Mouse (Mus musculus) granulocyte monocyte progenitor cell, adult 5-6 weeks (primary cell): Measurements from ENCODE around the gene Cntnap5a. TPM values are rescaled to one million over a fixed set of nuclear protein-coding genes. Genes with fewer than 3 reads are reported as not detected.

Source experiments
- ATAC-seq: replicated peaks from 2 replicates; pipeline ENCODE4 v1.8.0; 2016; ENCODE audit warnings: mild to moderate bottlenecking, moderate TSS enrichment, inconsistent platforms; ENCODE audit not compliant: poor library complexity, severe bottlenecking
- total RNA-seq, 2 experiments: library from RNA; stranded (forward) in 1 of 2; stranded (reverse) in 1 of 2; fragments of 200-712, 200-1000 nt in 1 of 2; fragments of >200 nt in 1 of 2; fragmentation: Nextera tagmentation in 1 of 2; gene quantifications; 2 replicates each; pipeline ENCODE4 v1.2.3; 2014 to 2017

Gene Cntnap5a
- total RNA-seq (2014; fragmentation: Nextera tagmentation) (not detected in 2 replicates), total RNA-seq (2017) (not detected in 2 replicates)

DNA sequence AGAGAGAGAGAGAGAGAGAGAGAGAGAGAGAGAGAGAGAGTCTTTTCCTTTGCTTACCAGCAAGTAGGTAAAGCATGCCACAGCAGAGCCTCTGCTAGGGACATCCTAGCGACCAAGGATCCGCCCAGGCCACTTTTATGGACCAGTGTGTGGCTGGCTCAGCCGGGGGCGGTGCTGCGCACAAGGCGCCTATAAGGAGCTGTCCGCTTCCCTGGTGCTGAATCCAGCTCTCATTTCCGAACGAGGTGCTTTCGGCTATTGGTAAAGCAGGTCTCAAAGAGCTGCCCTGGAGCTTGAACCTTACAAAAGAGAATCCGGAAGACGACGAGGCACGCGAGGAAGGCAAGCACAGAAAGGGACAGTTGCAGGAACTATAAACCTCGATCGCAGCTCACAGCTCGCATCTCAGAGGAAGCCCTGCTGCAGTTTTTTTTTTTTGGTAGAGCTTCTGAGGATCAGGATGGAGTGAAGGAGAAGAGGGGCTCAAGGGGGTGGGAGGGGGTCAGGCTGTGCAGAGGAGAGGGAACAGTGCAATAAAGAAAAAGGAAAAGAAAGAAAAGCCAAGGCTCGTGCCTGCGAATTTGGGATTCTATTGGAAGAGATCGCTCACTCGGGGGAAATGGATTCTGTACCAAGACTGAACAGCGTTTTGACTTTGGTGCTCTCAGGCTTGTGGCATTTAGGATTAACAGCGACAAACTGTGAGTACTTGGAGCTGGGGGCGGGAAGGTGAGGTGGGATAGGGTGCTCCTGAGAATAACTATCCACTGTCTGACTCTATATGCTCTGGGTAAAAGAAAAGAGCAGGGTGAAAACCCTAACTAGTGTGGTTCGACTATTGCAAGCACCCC, at the start of gene Cntnap5a:
Cntnap5a (plus strand) TSS at position 239 of the 851 bp plus-strand sequence.
- no peak for ATAC-seq

DNA sequence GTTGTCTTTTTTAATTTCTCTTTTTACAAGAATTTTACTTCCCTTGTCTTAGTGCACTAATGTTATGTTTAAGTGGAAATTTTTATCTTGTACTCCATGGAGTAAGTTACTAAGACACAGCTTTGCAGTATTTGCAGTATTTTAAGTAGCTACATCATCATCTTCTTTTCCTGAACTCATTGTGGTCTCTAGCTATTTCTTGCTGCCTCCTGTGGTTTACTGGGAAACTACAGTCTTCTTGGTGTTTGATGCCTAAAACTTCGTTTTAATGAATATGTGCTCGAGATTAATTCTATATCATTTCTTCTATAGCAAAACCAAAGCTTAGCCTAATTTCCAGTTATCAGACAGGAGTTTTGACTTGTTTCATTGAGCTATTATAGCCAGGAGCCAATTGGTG, 37.6 kb upstream of the Cntnap5a start:
- no peak for ATAC-seq

- no peak for ATAC-seq
Observed at GRCm38 (mm10) chr1:115658343-115659064, 26.1 kb upstream of the Cntnap5a start.

DNA sequence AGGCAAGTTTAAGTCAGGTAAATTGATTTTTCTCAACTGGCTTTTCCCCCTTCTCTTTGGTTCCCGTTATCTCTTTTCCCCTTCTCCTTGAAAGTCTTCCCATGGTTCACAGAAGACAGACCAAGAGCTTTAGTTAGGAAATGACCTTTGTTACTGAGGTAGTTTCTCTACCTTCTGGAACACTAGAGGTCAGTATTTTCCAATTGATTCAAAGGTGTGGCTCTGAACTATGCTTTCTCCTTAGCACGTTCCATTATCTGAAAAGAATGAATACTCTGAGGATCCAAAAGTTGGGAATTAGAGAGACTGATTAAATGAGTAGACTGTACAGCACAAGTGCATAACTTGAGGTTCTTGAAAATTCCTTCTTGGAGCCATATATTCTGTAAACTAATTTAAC, 1.9 kb downstream of the Cntnap5a start:
- no peak for ATAC-seq

DNA sequence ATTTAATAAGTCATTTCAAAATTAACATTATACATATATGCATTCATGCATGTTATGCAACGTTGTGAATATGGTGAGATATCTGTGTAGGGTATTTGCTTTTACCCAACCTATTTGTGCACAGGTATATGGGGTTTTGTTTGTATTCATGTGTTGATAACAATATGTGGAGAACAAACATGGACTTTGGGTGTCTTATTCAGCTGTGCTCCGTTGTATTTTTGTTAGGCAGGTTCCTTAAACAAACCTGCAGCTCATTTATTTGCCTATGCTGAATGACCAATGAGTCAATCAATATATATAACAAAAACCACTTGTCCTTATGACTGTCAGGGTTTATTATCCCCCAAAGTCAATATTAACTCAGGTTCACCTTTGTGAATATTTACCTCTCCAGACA, 15.2 kb downstream of the Cntnap5a start:
- no peak for ATAC-seq

GRCm38 (mm10) chr1:115742556-115742955, 58.0 kb downstream of the Cntnap5a start:
- no peak for ATAC-seq

- ATAC-seq = no peak
Observed at GRCm38 (mm10) chr1:115745569-115745968, 61.0 kb downstream of the Cntnap5a start.

DNA sequence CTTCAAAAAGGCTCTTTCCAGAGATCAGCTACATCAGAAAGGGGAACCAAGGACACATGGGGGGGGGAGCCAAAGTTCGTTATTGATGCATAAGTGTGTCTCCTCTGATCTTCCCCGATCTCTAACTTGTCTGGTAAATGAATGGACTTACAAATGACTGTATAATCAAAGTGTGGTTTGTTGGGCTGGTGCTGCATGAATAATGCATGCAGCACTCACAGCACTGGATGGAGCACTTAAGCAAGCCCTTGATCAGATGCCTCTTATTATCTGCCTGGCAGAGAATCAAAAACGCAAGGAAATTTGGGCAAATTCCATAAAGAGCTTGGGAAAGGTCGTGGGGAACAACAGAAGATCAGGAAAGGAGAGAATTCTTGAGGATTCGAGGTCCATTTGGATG, 100.2 kb downstream of the Cntnap5a start:
- ATAC-seq = no peak

DNA sequence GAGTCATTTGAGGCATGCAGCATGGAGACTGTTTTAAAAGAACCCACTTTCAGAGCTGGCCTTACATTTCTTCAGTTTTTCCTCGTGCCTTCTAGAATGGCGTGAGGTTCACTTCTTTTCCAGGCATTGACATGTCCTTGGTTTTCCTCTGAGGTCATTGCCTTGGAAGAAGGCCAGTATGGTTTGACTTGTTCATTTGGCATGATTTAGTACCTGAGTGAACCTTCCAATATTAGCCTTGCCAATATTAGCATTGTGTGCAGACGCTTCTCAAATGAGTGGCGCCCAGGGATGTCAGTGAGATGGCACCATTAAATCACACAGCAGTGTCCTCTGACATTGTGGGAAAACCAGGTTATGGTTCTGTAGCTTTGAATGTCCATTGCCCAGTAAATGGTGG, 158.0 kb downstream of the Cntnap5a start:
- ATAC-seq = no peak

DNA sequence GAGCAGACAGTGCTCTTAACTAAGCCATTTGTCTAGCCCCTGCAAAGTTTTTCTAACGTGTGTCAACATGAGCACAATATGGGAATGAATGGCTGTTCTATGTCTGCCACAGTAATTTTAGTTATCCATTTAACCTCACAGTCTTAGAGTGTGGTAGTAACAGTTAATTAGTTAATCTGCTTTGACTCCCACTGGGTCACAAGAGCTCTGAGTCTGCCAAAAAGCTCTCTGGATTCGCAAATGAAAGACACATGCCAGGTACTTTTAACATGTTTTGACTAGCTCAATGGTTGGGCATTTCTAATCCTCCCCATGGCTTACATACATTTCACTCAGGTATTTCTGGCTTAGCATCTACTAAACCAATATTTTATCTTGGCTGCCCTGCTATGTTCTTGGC, 163.0 kb downstream of the Cntnap5a start:
- ATAC-seq = no peak

GRCm38 (mm10) chr1:115852206-115852605, 167.7 kb downstream of the Cntnap5a start:
- no peak for ATAC-seq

DNA sequence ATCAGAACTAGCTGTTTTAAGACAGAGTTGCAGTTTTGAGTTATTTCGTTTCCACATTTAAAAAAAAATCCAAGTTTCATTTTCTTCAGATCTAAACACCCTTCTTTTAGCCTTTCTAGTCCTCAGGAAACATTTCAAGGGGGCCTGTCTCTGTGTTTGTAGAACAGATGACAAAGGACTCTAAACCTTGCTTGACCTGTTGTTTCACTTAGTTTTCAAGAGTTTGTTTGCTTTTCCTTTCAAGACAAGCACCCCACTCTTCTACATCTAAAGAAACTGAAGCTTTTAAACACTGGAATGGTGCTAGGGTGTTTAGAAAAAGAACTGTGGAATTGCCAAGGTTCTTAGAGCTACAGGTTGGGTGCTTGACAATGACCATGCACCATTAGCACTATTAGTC, 233.8 kb downstream of the Cntnap5a start:
- no peak for ATAC-seq

DNA sequence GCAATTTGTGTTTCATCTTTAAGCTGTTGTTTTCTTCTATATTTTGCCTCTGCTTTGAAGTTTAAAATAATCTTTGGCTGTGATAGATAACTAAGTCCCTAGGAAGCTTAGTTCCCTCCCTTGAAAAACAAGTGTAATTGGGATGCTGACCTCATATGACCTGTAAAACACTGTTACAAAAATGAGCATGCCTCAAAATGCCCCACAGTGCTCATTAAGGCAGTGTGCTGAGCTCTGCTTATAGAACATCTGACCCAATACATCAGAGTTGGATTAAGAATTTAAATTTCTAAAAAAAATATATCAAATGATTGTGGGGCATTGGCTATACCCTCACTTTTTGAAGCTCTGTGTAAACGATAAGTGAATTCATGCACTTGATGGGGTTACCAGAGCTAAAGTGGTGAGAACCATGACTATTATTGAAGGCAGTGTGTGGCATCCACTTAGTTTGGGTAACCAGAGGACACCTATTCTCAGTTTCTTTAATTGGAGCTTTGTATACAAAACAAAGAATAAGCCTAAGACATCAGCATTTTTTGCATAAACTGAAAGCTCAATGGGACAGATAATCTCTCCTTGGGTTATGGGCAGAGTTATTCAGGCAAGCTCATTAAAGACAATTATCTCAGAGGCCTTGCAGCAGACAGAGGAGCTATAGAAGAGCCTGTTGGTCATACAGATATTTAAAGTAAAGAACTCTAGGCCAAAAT, 241.6 kb downstream of the Cntnap5a start:
- no peak for ATAC-seq

DNA sequence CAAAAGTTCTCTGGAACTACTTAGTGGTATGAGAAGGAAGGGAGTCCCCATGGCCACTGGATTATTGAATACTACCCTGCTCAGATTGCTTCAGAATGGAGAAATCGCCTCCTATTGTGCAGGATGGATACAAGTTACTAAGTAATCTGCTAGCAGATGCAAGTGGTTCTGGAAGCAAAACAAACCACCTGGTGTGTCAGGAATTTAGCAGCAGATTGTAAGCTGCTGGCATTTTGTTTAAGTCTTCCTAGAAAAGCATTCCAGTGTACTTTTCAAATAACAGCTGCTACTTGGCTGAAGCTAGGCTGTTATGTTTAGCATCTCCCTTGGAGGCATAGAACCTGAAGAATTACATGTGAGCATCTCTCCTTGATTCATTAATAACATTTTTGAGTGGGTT, 247.5 kb downstream of the Cntnap5a start:
- ATAC-seq = no peak

DNA sequence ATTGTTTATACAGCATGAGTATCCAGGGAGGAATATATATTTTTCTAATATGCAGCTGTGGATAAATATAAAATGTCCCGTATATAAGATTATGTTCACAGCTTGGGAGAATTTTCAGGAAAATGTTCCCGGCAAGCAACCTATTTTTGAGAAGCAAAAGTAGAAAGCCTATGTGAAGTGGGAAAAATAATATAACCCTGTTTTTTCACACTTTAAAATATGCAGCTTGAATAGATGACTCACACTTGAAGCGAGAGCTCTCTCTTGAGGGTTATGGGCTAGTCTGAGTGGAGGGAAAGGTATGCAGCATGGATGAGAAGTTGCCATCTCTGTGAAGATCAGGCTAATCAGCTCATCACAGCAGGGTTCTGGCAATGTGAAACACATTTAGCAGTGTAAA, 261.3 kb downstream of the Cntnap5a start:
- no peak for ATAC-seq

DNA sequence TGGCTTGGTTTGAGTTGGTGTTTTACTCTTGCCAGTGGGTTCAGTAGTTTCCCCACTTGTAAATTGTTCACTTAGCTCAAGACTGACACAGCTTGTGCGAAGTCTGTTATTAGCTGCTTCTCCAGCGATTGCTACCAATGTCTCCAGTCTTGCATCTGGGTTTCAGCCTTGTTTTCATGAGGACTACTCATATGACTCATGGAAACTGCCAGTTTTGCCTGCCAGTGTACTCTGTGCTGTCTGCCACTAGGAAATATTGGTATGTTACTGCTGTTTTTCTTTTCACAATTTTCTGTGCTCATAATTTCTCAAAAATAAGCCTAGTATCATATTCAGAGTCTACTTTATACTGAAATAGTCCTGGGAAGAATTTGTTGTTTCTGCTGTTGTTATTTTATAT, 272.0 kb downstream of the Cntnap5a start:
- ATAC-seq = no peak

GRCm38 (mm10) chr1:115964993-115965575, 280.5 kb downstream of the Cntnap5a start:
- ATAC-seq = no peak

- no peak for ATAC-seq
Observed at GRCm38 (mm10) chr1:115990204-115990603, 305.6 kb downstream of the Cntnap5a start.

- ATAC-seq = no peak
Observed at GRCm38 (mm10) chr1:116015768-116016167, 331.2 kb downstream of the Cntnap5a start.

DNA sequence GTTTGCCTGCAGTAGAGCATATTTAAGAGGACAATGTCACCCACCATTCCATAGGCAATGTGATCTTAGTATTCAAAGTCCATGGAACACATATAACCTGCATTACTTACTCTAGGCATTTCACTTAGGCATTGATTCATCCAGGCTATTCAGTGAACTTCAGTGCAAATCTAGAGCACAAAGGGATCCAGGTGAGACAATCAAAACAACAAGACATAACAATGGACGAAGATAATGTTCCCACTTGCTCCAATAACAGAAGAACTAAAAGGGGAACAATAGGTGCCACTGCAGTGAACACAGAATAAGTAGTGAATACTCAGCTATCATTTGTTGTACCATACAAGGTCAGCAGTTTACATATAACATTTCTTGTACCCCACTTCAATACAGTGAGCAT, 345.1 kb downstream of the Cntnap5a start:
- ATAC-seq = no peak

GRCm38 (mm10) chr1:116035897-116036296, 351.3 kb downstream of the Cntnap5a start:
- ATAC-seq = no peak
